Mouse (Mus musculus): ENCODE measurements around the gene Nhlh1. TPM values are rescaled to one million over a fixed set of nuclear protein-coding genes. Genes with fewer than 3 reads are reported as not detected.

Gene Nhlh1
- total RNA-seq (2014; fragmentation: Nextera tagmentation), result not detected in 2 replicates
- not detected in 2 replicates for total RNA-seq (2017)

- ATAC-seq (replicated peaks; ENCODE audit: low FRiP score, low TSS enrichment, poor library complexity, severe bottlenecking), result no peak
Observed at GRCm38 (mm10) chr1:172057491-172057921, at the start of gene Nhlh1. Nhlh1 (minus strand) TSS chr1:172057573.

- no peak for ATAC-seq (replicated peaks; ENCODE audit: low FRiP score, low TSS enrichment, poor library complexity, severe bottlenecking)
Observed at GRCm38 (mm10) chr1:172105101-172105500, 47.7 kb upstream of the Nhlh1 start.

GRCm38 (mm10) chr1:172103619-172104018, 46.2 kb upstream of the Nhlh1 start:
- no peak for ATAC-seq (replicated peaks; ENCODE audit: low FRiP score, low TSS enrichment, poor library complexity, severe bottlenecking)

- no peak for ATAC-seq (replicated peaks; ENCODE audit: low FRiP score, low TSS enrichment, poor library complexity, severe bottlenecking)
Observed at GRCm38 (mm10) chr1:172099325-172100033, 42.1 kb upstream of the Nhlh1 start.

GRCm38 (mm10) chr1:172095202-172095601, 37.8 kb upstream of the Nhlh1 start:
- ATAC-seq (replicated peaks; ENCODE audit: low FRiP score, low TSS enrichment, poor library complexity, severe bottlenecking), result no peak

DNA sequence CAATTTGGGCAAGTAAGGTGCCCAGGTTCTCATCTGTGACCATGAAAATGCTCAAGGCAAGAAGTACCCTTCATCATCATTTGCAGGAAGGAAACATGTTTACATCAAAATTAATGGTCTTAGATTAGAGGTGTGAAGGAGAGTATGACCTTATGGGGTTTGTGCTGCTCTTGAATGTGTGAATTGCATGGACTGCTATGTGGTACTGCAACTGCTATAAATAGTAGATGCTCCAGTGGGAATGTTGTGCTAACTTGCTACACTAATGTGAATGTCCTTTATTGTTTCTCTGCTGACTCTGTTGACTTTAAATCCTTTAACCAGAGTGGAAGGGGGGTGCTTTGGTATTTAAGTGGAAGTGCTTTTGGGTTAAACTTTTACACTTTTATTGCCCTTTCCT, 36.9 kb upstream of the Nhlh1 start:
- ATAC-seq (replicated peaks; ENCODE audit: low FRiP score, low TSS enrichment, poor library complexity, severe bottlenecking), result no peak

- no peak for ATAC-seq (replicated peaks; ENCODE audit: low FRiP score, low TSS enrichment, poor library complexity, severe bottlenecking)
Observed at GRCm38 (mm10) chr1:172093522-172093921, 36.1 kb upstream of the Nhlh1 start.

GRCm38 (mm10) chr1:172082899-172083445, 25.6 kb upstream of the Nhlh1 start:
- peak; percentile 69 for ATAC-seq (replicated peaks; ENCODE audit: low FRiP score, low TSS enrichment, poor library complexity, severe bottlenecking)

GRCm38 (mm10) chr1:172082101-172082898, 24.9 kb upstream of the Nhlh1 start, which contains the start of the genes Copa and Ncstn:
Copa (plus strand) TSS chr1:172082529.
Ncstn (minus strand) TSS chr1:172082795.
- peak; percentile 97 for ATAC-seq (replicated peaks; ENCODE audit: low FRiP score, low TSS enrichment, poor library complexity, severe bottlenecking)

- ATAC-seq (replicated peaks; ENCODE audit: low FRiP score, low TSS enrichment, poor library complexity, severe bottlenecking), result no peak
Observed at GRCm38 (mm10) chr1:172077981-172078380, 20.6 kb upstream of the Nhlh1 start.

DNA sequence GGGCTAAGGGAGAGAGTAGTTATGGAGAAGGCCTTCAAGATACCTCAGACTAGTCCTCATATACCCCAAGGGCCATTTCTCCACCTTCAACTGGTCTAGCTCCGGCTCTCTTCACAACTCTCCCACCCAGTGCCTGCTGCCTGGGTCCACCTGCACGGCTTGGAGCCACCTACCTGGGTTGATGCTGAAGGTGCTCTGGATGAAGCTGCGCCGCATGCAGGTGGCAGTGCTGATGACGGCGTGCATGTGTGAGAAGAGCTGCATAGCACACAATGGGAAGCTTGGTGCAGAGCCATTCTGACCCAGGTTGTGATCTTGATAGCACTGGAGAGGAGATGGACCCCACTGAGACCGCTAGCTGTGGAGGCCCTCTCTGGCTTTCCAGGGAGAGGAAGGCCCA, 15.2 kb upstream of the Nhlh1 start:
- no peak for ATAC-seq (replicated peaks; ENCODE audit: low FRiP score, low TSS enrichment, poor library complexity, severe bottlenecking)

- ATAC-seq (replicated peaks; ENCODE audit: low FRiP score, low TSS enrichment, poor library complexity, severe bottlenecking), result no peak
Observed at GRCm38 (mm10) chr1:172071556-172071955, 14.2 kb upstream of the Nhlh1 start.

DNA sequence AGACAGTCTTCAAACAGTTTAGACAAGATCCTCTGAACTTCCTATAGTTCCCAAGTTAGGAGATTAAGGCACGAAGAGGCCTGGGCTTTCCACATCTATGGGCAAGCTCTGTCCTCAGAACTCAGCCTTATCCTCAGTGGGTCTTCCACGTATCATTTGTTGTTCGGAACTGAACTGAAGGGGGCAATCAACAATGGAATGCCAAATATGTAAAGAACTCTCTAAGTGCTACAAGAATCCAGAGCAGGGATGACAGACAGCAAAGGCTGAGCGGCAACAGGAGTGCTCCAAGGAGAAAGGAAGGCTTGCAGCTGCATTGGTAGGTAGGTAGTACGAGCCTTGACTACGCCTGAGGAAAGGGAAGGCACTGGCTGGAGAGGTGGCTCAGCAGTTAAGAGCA, 12.9 kb upstream of the Nhlh1 start:
- no peak for ATAC-seq (replicated peaks; ENCODE audit: low FRiP score, low TSS enrichment, poor library complexity, severe bottlenecking)

- no peak for ATAC-seq (replicated peaks; ENCODE audit: low FRiP score, low TSS enrichment, poor library complexity, severe bottlenecking)
Observed at GRCm38 (mm10) chr1:172064613-172065141, 7.3 kb upstream of the Nhlh1 start.

DNA sequence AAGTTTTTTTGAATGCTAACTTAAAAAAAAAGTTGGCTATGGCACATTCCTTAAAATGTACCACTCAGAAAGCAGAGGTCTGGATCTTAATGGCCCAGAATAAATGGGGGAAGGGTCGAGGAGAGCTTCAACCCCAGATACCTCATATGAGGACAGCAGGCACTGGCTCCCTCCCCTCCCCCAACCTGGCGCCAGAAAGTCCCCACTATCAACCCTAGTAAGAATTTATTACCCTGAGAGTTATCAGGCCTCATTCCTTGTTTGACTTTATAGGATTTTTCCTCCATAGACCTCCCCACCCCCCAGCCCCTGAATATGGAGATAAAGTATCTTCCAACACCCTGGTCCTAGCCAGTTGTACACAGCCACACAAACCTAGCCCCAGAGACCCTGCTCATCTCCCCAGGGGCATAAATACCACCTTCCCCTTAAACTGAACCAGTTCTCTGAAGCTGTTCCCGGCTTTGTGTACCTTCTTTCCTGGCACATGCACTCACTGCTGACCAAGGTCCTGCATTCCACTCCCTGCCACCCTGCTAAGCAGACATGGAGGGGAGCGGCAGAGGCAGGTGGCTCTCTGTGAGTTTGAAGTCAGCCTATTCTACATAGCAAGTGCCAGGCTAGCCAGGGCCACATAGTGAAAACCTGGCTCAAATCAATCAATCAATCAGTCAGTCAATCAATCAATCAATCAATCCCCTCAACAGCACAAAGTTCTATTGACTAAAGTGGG, 6.1 kb upstream of the Nhlh1 start:
- ATAC-seq (replicated peaks; ENCODE audit: low FRiP score, low TSS enrichment, poor library complexity, severe bottlenecking), result no peak

DNA sequence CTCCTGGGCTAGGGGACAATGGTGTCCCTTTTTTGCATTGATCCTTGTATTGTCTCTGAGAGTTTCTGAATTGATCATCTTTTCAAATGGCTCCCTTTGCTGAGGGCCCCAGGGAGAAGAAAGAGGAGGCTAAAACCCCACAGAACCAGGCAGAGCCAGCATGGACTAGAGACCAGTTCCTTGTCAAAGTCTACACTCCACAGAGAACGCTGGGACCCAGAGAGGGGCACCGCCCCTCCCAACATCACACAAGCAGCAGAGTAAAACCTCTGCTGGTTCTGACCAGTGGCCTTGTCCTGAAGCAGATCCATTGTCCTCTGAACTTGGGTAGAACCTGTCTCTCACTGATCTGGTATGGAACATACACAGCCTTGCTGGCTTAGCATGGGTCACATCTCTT, 4.7 kb upstream of the Nhlh1 start:
- no peak for ATAC-seq (replicated peaks; ENCODE audit: low FRiP score, low TSS enrichment, poor library complexity, severe bottlenecking)

GRCm38 (mm10) chr1:172061217-172061616, 3.8 kb upstream of the Nhlh1 start:
- ATAC-seq (replicated peaks; ENCODE audit: low FRiP score, low TSS enrichment, poor library complexity, severe bottlenecking), result no peak

GRCm38 (mm10) chr1:172060659-172061058, 3.3 kb upstream of the Nhlh1 start:
- no peak for ATAC-seq (replicated peaks; ENCODE audit: low FRiP score, low TSS enrichment, poor library complexity, severe bottlenecking)

DNA sequence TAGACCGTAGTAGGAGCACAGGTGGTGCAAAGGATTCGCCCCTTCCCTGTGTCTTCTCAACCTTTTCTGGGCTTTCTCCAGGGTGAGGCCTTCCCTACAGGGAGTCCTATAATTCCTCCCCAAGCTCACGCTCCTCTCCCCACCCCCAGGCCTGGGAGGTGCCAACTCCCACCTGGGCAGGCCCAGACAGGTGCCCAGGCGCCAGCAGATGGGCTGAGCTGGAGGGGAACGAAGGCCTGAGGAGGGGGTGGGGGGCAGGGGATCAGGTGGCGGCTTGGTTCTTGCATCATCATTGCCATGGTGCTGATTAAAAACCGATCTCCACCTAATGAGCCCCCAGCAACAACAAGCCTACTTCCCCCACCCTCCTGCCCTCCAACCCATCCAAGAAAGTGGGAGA, 1.5 kb upstream of the Nhlh1 start:
- ATAC-seq (replicated peaks; ENCODE audit: low FRiP score, low TSS enrichment, poor library complexity, severe bottlenecking), result no peak

Data from megakaryocyte-erythroid progenitor cell, adult 5-6 weeks (primary cell).